In genomic region chr6:52101209-52101608, GRCm38 (mm10) we compare ENCODE assay signal across 26 mouse cellular contexts. TPM values are rescaled to one million over a fixed set of nuclear protein-coding genes. Genes with fewer than 3 reads are reported as not detected.
DNase-seq lines count a peak whose midpoint lies in the region.
"Had no signal": no experiment of that assay in that cellular context is flagged by ENCODE, and none has a peak within 500 bp of the region (broad histone marks: within the 10 kb centered on the region; RNA-seq: fewer than 3 reads in every experiment).

No protein-coding gene starts in this region.

- 0 out of 2 replicates have a peak overlapping the region, but pooled peaks have one; percentile 8 for H3K27ac ChIP-seq in brown adipose tissue, adult 24 weeks (replicated peaks; ENCODE audit: low read depth, low read length)
- H3K27ac ChIP-seq: embryonic facial prominence, embryonic 13.5 days; embryonic facial prominence, embryonic 15.5 days; forebrain, embryonic 10.5 days; forebrain, embryonic 12.5 days had no signal

- peaks cover 19% of the 10 kb centered on the region for H3K4me1 ChIP-seq in brown adipose tissue, adult 24 weeks (ENCODE audit: control insufficient read depth, insufficient read depth, insufficient read length, low read length)
- H3K4me1 ChIP-seq: embryonic facial prominence, embryonic 13.5 days; embryonic facial prominence, embryonic 15.5 days; forebrain, embryonic 12.5 days had no signal

- DNase-seq in embryo, embryonic 10 days (ENCODE audit: low spot score): peak; percentile 58
- no peak for DNase-seq in embryo, embryonic 11 days
- DNase-seq in heart, adult 11 months: peak; percentile 68
- no peak for DNase-seq in heart, postnatal 10 days
- DNase-seq: adrenal gland, adult 8-10 months; adrenal gland, postnatal 14 days; adrenal gland, postnatal 36 days; B cell, adult 2 months; cerebellum, adult 11 months; cerebellum, adult 18-20 months; cerebellum, adult 8-10 months; cerebellum, adult 9-11 months; cerebellum, postnatal 14 days; cerebellum, postnatal 36 days had no signal

- intact Hi-C loops in heart, postnatal 10 days (cut with DNase I): no loop called here

- no peak overlapping the region for H3K4me3 ChIP-seq in brown adipose tissue, adult 24 weeks (ENCODE audit: insufficient read depth, low read depth, low read length)
- H3K4me3 ChIP-seq: embryonic facial prominence, embryonic 13.5 days; embryonic facial prominence, embryonic 15.5 days; erythroblast, embryonic 14.5 days; forebrain, embryonic 10.5 days; forebrain, embryonic 12.5 days had no signal

RNA-seq across cellular contexts. Expression of gene Hoxa1, which starts 56.9 kb away (rescaled TPM):
- under 1 TPM; 0.22 to 0.30 TPM for total RNA-seq in heart, postnatal 10 days (2021)
- 0.50 and 0.99 TPM in 2 replicates for polyA plus RNA-seq in brown adipose tissue, adult 24 weeks (2012; ENCODE audit: insufficient read depth, insufficient read length, missing spikeins)
- total RNA-seq: common myeloid progenitor, adult 5-6 weeks had no signal
- polyA plus RNA-seq: activated CD4-positive, CD25-positive, alpha-beta regulatory T cell, adult 4 months; CD4-positive, CD25-positive, alpha-beta regulatory T cell, adult 4 months; erythroblast, embryonic 14.5 days; forebrain, embryonic 10.5 days; forebrain, embryonic 14.5 days; forebrain, embryonic 16.5 days; G1E had no signal

Comparison
In these comparisons a context has a peak if more than half of its experiments do, and no peak if none do; other contexts are left out.
1. DNase-seq: peak in embryo, embryonic 10 days (single experiment) and heart, adult 11 months (single experiment); none in embryo, embryonic 11 days (single experiment) and heart, postnatal 10 days (0 of 2).